Mouse (Mus musculus) MEL (cell line): ENCODE data around the gene Bcl2a1a.
"Not testable (repeated sequence)": the region's sequence is repeated elsewhere in the genome, so short reads cannot be mapped to it uniquely, and the experiment has no call there.

Source experiments
- EP300 ChIP-seq, 2 experiments: IDR thresholded peaks; 2 replicates each; pipeline ENCODE4 v1.6.1; 2011; ENCODE audit warnings: improper control_type of control experiment in 2 of 2, low read length in 2 of 2, low read depth in 1 of 2, mild to moderate bottlenecking in 1 of 2
- GATA1 ChIP-seq: IDR thresholded peaks from 2 replicates; pipeline ENCODE4 v1.6.1; 2011; ENCODE audit warnings: low read depth, low read length, improper control_type of control experiment
- SMC3 ChIP-seq: IDR thresholded peaks from 2 replicates; pipeline ENCODE4 v1.6.1; 2011; ENCODE audit warnings: low read depth, low read length, improper control_type of control experiment
- TBP ChIP-seq: IDR thresholded peaks from 2 replicates; pipeline ENCODE4 v1.8.0; 2011; ENCODE audit warnings: low read depth, low read length, improper control_type of control experiment
- ZC3H11A ChIP-seq: IDR thresholded peaks from 2 replicates; pipeline ENCODE4 v1.6.1; 2012; ENCODE audit warnings: low read depth, mild to moderate bottlenecking, inconsistent platforms, low read length, improper control_type of control experiment

DNA sequence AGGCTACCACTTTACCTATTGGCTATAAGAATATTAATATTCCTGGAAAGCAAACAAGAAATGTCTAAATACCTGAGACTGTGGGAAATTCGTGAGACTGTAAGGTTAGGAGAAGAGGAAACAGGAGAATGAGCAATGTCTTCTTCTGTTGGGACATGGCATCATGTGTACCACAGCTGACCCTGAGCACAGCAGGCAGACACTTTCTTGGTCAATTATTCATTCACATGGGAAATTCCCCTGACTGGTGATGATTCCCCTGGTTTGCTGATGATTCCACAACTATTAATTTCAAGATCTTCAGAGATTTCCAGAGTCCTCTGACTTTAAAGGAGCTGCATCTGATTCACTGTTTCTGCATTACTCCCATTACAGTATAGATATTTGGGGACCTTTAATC, 3.3 kb downstream of the Bcl2a1a start:
- not testable (repeated sequence) for TF ChIP-seq ZC3H11A; SMC3; EP300 (IDR thresholded peaks at IDR 0.05; ENCODE audit: low read depth in 1 of 2, low read length in 2 of 2); GATA1; TBP
